Mouse (Mus musculus) cerebellum, postnatal 25 days (tissue): ENCODE data around the gene Snx1.
A peak's percentile ranks its signal among the peaks of the same experiment; 100 is the strongest.

Source experiments
- DNase-seq, 2 experiments: peaks; one replicate each; pipeline ENCODE4 v3.0.0; 2021; ENCODE audit warnings: mixed read lengths in 2 of 2

Snx1 gene

DNA sequence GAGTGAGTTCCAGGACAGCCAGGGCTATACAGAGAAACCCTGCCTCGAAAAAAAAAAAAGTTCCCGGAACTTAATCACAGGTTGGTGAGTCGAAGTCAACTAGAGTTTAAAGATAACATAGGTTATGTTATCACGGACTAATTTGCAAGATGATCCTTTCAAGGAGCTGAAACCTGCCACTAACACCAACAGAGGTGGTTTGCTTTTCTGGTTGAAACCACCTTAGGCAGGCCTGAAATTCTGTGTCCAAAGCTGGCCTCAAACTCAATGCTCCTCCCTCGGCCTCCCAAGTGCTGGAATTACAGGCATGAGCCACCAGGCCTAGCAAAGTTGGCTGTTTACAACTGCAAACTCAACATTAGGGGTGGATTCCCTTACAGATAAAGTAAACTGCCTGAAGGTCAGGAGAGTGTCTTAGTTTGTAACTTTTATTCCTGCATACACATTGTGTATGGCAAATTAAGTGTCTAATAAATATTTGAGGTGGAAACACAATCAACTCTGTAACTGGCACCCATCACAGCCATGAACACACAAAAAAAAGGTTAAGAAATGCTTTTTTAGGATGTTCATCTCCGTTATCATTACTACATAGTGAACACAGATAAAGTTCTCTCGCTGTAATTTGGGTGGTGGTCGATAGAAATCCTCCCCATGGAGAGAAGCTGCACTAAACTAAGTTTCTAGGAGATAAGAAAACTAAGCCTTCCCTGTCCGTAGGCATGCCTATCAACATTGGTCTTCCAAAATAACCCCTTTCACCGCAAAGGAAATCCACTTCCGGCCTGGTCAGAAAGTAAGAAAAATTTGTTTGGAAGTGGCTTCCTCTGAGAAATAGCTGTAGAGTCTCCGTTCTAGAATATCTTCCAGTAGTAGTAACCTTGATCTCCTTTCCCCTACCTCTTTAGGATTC is 588 bp downstream of the Snx1 start:
- DNase-seq: peak in 1 of 2 experiments; percentile 18

DNA sequence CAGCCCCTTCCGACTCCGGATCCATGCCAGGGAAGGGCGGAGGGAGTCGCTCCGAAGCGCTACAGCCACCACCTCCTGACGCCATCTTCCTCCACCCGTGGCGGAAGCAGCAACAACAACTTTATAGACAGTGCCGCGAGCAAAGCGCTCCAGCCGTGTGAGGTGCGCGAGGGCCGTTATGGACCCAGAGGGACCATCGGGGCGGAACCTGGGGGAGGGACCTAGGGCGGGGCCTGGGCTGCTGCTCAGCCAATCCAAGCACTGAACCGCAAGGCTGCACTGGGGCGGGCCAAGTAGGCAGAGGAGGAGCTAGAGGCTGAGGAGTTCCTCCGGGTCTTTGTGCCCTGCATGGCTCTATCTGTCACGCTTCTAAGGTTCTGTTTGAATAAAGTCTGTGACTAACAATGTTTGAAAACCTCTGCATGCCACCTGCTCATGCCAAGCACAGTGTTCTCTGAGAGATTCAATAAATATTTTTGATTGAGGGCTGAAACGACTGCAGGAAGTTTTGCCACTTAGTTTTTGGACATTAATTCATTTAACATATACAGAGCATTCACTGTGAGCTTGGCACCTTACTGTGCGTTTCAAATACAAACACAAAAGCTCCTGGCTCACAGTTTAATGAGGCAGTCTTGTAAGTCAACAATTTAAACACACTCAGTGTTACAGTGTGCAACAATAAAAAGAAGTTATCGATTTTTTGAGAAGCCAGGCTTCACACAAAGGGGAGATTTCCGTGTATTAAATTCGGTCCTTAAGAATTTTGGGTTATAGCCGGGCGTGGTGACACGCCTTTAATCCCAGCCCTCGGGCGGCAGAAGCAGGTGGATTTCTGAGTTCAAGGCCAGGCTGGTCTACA is 1.5 kb downstream of the Snx1 start:
- DNase-seq: peak; percentile 95 to 97

DNA sequence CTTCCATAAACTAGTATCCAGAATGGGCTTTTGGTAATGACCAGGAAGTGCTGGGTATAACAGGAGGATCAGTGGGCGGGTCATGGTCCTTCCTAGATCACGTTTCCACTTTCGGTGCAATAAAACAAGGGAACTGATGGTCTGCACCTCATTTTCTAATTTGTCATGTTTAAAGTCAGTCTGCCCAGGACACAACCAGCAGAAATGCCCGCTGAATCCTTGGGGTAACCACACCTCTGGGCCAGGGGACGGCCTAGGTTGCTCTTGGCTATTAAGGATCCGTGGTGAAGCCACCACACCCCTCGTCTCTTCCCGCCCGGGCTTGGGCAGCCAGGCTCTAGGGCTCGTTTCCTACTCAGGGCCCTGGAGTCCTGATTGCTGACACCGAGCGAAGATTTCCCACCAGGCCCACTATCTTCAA is 2.3 kb downstream of the Snx1 start:
- no peak for DNase-seq

DNA sequence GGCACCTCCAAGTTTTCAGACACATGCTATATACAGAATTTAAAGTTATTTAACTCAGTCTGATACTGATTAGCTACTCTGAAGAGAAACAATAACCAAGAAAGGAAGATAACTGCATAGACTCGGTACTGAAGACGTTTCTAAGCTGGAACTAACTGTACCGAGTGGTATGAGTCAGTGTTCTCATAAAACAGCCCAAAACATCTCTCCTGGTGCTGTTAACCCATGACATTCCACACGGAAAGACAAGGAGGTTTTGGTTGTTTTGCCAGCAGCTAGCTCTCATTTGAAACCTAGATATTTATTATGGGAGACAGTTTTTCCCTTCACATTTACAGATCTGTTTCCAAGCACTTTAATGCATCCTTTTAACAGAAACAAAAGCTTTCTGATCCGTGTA is 2.7 kb downstream of the Snx1 start:
- no peak for DNase-seq

DNA sequence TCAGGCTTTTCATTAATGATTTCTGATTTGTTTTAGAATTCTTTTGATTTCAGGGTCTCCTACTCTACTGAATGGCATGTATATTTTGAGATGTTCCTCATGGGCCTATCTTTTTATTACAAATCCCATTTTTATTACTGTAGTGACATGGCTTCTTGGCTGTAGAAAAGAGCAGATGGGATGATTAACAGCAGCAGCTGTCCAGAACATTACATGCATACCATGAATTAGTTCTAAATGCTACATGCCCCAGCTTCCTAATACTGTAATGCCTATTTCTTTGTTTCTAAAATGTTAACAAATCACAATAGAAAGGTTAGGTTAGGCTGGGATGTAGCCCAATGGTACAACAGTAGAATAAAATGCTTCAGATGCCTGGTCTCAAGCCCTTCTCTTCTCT is 5.0 kb downstream of the Snx1 start:
- DNase-seq: no peak

DNA sequence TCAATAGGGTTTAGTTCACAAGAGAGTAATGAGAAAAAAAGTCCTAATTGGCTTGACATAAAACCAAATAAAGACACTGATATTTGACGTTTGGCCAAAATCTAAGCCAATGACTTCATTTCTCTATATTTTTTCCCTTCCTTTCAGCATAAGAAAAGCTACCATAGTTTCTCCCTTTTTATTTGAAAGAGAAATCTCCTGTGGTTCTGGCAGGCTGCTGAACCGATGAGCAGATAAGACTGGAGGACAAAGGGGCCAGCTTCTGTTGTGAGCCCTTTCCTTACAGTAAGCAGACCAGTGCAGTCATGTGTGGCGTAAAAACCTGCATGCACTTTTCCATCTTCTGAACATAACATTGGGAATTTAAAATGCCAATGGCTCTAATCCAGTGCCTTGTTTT is 5.4 kb downstream of the Snx1 start:
- DNase-seq: no peak

DNA sequence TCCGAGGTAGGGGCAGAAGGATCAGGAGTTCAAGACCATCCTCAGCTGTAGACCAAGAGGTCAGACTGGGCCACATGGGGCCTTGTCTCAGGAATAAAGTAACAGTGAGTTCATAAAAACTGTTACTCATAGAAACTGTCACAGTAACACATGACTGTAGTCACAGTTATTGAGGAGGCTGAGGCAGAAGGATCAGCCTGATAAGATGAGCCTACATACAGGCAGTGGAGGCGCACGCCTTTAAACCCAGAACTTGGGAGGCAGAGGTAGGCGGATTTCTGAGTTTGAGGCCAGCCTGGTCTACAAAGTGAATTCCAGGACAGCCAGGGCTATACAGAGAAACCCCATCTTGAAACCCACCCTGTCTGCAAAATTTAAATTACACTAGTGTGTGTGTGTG is 6.3 kb downstream of the Snx1 start:
- DNase-seq: no peak

DNA sequence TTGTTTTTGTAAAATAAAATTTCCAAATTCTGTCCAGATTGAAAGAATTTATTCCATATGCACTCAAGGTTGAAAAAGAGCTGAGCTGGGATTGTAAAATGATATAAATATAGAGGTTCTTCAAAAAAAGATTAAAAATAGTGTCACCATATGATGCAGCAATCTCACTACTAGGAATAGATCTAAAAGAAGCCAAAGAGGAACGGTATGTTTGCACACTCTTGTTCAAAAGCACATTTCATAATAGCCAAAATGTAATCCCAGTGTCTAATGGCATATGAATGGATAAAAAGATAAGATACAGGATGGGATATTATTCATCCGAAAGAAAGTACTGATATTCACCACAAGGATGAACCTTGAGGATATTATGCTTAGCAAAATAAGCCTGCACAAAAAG is 6.9 kb downstream of the Snx1 start:
- no peak for DNase-seq

DNA sequence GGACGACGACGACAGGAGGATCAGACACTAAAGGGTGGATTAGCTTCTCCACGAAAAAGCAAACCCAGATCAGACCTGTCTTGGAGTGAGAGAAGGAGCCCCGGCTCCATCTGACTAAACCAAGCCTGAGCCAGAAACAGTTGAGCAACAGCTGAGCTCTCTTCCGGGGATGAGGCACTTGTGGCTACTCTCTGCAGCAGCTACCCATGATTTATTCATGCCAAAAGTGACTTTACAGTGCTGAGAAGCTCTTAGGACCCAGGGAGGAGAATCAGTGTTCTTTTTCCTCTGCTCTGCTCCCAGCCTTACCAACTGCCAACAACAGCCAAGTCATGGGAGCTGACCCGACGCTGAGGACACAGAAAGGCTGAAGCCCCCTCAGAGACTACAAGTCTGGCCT is 9.5 kb downstream of the Snx1 start:
- peak in 1 of 2 experiments; percentile 17 for DNase-seq

DNA sequence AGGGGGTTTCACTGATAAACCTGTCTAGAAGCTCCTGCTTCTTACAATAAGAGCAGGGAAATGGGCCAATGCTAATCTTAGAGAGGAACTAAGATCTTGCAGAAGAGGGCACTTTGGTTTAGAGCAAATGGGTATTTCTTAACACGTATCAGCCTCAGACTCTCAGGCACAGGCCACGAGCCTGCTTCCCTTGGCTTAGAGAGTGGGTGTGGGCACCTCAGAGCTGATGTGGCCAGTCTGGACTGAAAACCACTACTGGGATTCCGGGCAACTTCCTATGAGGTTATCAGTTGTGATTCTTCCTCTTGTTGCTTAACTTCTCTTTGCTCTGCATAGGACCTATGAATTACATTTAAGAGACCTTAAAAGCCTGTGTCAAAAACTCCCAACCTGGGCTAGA is 12.0 kb downstream of the Snx1 start:
- no peak for DNase-seq

DNA sequence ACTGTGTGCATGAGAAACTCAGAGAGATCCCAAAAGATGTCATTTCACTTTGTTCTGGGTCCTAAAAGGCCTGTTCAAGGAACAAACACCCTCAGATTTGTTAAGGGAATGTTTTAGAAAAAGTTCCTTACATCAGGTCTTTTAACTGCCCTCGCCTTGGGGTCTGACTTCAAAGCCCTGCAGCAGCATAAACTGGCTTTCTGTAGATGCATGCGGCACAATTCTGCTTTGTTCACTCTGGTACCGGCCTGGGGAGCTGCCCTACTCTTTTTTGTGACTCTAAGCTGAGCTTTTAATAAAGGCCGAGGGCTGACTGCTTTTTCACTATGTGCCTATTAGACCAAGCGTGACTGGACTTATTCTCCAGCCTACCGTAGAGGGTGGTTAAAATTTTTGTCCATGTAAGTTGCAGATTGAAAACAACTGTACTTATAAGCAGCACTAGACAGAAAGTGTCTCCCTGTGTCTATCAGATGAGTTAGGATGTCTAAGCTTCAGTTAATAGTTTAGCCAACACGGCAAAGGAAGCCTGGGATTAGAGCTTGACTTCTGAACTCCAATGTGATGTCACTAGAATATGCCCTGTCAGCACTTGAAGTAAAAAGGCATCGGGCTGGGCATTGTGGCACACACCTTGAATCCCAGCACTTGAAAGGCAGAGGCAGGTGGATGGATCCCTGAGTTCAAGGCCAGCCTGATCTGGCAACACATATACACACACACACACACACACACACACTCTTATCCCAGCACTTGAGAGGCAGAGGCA is 15.6 kb downstream of the Snx1 start:
- DNase-seq: no peak

DNA sequence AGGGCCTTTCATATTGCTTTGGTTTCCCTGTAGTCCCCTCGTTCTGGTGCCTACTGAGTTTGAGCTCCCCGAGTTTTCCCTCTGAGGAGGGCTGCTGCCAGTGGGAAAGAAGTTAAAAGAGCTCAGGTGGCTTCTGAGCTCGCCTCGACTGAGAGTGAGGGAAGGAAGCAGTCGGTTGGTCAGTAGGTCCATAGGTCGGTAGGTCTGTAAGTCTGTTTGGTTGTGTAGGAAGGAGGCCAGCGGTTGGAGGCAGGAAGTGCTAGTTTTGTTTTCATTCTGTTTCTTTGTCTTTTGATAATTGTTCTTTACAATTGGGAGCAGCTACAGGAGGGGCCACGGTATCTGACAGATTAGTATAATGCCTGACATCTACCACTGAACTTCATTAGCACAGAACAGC is 16.3 kb downstream of the Snx1 start:
- no peak for DNase-seq

DNA sequence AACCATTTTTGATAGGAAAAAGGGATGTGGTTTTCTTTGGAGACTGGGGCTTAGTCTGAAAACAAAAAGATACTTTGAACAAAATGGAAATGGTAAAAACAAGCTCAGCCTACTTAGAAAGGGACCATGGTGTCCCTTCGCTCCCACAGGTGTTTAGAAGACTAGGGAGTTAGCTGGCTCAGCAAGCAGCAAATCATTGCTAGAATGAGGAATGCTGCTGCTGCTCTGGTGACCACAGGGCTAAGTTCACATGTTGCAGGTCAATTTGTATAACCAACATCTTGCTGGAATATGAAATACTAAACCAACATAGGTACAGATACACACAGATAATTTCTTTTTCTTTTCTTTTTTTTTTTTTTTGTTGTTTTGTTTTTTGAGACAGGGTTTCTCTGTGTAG is 16.8 kb downstream of the Snx1 start:
- DNase-seq: no peak

DNA sequence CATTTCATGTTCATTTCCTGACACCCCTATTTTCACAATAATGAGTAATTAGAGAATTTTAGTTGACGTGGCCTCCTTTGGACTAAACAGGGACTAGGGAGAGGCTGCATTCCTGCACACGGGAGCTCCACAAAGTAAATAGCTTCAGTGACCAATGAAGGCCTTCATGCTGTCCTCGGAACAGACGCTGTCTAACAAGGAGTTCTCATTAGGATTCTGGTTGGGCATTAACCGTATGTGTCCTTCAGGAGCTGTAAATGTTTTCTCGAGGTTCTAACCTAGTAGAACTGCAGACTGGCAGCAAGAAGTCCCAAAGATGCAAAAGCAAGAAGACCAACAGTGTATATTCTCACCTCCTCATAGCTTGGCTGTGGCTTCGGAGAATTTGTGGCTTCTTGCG is 21.2 kb downstream of the Snx1 start:
- no peak for DNase-seq

DNA sequence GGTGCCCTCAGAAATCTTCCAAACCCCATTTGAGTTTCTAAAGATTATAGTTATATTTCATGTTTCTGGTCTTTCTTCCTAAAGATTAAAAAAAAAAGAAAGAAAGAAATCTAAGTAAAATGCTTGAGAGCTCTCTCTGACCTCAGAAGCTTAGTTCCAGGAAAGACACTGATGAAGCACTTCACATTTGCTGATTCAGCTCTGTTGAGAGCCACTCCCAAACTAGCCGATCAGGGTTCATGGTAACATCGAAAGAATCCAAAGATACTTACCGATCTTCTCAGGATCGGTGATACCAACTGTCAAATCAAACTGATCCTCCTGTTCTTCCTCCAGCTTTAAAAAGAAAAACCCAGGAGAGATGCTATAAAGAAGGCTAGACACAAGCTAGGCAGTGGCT is 21.8 kb downstream of the Snx1 start:
- DNase-seq: no peak

DNA sequence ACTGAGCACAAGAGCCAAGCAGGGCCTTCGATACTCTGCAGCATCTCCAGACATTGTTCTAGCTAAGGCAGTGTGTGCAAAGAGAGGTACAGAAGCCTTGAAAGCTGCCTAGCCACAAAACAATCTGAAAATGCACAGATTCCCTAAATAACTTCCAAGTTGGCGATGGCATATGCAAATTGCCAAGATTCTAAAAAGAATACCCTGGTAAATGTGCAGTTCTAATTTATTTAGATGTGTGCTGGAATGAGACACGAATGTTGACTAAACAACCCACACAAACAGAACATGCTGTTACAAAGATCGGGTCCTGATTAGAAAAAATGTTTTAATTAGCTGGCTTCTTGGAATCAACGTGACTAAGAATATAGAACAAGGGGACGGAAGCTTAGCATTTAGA is 23.7 kb downstream of the Snx1 start:
- no peak for DNase-seq

DNA sequence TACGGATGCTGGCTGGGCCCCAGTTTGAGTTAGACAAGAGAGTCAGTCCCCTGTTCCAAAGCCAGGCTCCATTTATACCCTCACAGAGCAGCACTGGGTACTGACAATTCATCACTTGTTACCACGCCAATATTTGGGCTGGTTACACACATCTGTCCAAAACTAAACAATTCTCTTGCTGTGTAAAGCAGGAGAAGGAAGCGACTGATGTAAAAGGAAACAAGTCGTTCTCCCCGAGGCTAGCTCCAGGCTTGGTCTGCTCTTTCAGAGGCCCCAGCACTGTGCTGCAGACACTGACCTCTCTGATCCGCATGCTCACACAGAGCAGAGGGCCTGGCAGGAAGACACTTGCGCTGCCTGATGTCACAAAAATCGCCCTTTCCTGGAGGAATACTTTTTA is 24.8 kb downstream of the Snx1 start:
- no peak for DNase-seq

DNA sequence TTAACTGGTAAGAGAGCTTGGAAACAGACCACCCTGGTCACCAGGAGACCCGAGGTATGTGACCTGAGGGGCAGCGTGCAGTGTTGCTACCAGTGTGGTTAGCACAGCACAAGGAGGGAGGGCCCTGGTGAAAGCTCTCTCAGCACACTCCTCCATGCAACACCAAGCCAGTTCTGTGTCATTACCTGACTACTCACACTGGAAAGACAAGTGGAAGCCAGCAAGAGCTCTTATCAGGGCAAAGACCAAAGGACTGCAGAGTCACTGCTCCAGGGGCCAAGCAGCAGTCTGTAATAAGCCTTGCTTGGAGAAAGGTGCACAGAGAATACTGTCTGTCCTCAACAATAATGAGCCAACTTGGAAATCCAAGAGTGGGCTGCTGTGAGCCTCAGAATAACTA is 33.7 kb downstream of the Snx1 start:
- no peak for DNase-seq

DNA sequence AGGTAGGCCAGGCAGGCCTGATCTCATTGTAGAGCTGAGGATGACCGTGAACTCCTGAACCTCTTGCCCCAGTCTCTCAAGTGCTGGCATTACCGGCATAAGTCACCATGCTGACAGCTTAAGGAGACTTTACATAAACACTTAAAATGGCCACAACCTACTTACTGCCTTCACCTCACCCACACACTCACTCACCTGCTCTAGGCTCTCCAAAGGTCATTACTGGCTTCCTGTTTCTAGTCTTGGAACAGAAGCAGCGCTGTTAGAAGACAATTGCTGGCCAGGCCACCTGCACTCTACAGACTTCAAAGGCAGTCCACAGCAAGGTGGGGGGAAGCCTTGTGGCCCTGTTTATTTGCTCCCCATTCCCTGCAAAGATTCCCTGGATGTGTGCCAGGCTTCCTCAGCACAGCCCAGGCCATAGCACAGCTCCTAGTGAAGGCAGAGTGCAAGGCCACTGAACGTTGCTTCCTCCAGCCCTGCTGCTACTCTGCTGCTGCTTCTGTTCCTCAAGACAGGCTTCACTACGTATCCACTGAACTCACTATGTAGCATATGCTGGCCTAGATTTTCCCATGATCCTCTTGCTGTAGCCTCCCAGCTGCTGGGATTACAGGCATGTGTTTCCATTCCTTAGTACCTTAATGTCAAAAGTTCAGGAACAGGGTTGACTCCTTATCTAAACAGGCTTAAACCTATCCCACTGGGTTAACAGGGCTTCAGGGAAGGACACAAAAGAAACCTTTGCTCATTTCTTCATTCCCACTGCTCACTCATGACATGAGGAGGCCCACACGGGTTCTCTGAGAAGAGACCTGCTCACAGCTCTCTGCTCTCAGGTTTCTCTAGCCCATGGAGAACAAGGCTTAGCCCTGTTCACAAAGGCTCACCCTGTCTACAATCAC is 34.8 kb downstream of the Snx1 start:
- DNase-seq: peak in 1 of 2 experiments; percentile 27

DNA sequence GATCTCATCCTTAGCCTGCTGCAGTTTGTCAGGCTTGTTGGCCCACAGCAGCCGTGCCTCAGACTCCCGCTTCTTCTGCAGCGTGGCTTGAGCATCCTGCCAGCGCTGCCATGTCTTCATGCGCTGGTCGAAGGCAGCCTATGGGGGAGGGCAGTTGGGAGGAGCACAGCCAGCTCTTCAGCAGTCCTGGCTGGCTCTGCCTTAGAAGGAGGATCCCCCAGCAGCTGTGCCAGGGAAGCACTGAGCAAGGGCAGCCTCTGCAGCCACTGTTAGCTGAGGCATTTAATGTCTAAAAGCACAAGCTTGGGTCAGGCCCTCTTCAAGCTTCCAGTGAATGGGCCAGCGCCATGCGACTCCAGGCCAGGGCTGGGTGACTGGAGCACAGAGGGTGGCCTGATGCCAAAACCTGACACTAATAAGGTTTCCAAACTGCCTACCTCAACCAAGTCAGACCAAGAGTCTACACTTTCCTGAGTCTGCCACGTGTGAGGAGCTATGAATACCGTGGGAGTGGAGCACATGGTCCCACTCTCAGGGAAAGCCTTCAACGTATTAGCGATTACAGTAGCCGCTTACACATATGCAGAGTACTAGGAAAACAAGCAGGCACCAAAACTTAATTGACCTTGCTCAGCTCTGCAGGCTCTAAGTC is 35.7 kb downstream of the Snx1 start:
- DNase-seq: peak in 1 of 2 experiments; percentile 13

DNA sequence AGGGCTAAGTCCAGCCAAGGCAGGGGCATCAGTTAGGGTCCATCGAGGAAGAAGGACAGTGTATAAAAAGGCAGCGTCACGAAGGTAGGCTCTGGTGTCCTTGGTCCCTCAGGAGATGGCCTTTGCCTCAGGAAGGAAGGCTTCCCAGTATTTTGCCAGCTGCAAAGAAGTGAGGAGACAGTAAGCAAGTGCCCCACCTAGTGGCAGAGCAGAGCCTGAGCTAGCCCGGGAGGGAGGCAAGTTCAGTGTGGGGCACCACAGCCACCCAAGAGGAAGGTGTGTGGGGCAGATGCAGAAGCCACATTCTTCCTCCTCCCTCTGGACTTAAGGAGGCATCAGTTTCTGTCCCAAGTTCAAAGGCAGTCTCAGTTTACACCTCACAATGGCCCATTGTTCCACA is 38.0 kb downstream of the Snx1 start:
- DNase-seq: peak; percentile 49 to 74

DNA sequence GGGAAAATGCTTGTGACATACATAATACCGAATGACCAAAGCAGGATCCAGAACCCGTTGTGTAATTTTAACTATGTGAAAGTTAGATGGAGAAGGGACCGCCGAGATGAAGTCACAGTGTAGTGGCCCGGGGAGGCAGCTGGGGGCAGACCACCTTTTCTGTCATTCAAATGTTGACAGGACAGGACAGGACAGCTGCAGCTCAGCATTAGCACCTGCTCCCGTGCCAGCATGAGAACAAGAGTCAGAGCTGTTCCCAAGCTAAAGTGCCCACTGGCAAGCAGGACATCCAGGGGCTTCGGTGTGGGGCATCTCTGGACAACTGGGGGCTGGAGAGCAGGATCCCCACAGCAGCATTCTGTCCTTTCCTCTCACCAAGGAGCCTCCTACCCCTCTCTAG is 39.3 kb downstream of the Snx1 start:
- no peak for DNase-seq
